Mouse (Mus musculus) MEL (cell line): ENCODE results near the gene Rab11fip5. TPM values are rescaled to one million over a fixed set of nuclear protein-coding genes. Genes with fewer than 3 reads are reported as not detected.

Source experiments
- DNase-seq: peaks from one replicate; pipeline ENCODE4 v3.0.0; 2011; ENCODE audit warnings: low read depth, low spot score
- H3K27ac ChIP-seq: 2 replicates; pipeline ENCODE4 v1.5.1; 2012; ENCODE audit warnings: low read depth, mild to moderate bottlenecking, control low read depth, low read length, moderate library complexity; ENCODE audit not compliant: control insufficient read depth
- H3K27me3 ChIP-seq, 2 experiments: fragments of 150-350 bp in 1 of 2; sonication (generic) in 1 of 2; 2 replicates each; pipeline ENCODE4 v1.6.1; 2012; ENCODE audit warnings: low read length in 2 of 2, mild to moderate bottlenecking in 2 of 2, improper control_type of control experiment in 1 of 2, moderate library complexity in 1 of 2; ENCODE audit not compliant: insufficient read depth in 2 of 2, control insufficient read depth in 1 of 2
- H3K36me3 ChIP-seq, 2 experiments: 2 replicates each; pipeline ENCODE4 v1.6.1; 2012 to 2014; ENCODE audit warnings: low read length in 2 of 2, improper control_type of control experiment in 1 of 2, inconsistent platforms in 1 of 2, mild to moderate bottlenecking in 1 of 2; ENCODE audit not compliant: insufficient read depth in 2 of 2, control insufficient read depth in 1 of 2
- H3K4me1 ChIP-seq, 2 experiments: fragments of 150-350 bp in 1 of 2; sonication (generic) in 1 of 2; 2 replicates each; pipeline ENCODE4 v1.6.1; 2012; ENCODE audit warnings: low read length in 2 of 2, improper control_type of control experiment in 1 of 2, mild to moderate bottlenecking in 1 of 2; ENCODE audit not compliant: insufficient read depth in 2 of 2, control insufficient read depth in 1 of 2
- H3K4me3 ChIP-seq, 2 experiments: fragments of 150-350 bp in 1 of 2; sonication (generic) in 1 of 2; 2 replicates each; pipeline ENCODE4 v1.5.1; 2012; ENCODE audit warnings: low read depth in 2 of 2, low read length in 2 of 2, mild to moderate bottlenecking in 2 of 2, moderate library complexity in 2 of 2, control low read depth in 1 of 2, improper control_type of control experiment in 1 of 2; ENCODE audit not compliant: control insufficient read depth in 1 of 2, insufficient read depth in 1 of 2
- H3K79me2 ChIP-seq: 2 replicates; pipeline ENCODE4 v1.6.1; 2012; ENCODE audit warnings: mild to moderate bottlenecking, low read length, moderate library complexity; ENCODE audit not compliant: control insufficient read depth, poor library complexity, insufficient read depth
- H3K9ac ChIP-seq: 2 replicates; pipeline ENCODE4 v1.6.1; 2012; ENCODE audit warnings: low read depth, mild to moderate bottlenecking, control low read depth, low read length, moderate library complexity; ENCODE audit not compliant: control insufficient read depth, poor library complexity, severe bottlenecking
- H3K9me3 ChIP-seq: fragments of 150-350 bp; sonication (generic); replicated peaks from 2 replicates; pipeline ENCODE4 v1.6.1; 2012; ENCODE audit warnings: mild to moderate bottlenecking, low read length, improper control_type of control experiment, moderate library complexity; ENCODE audit not compliant: insufficient read depth
- CTCF ChIP-seq, 3 experiments: IDR thresholded peaks in 2 of 3; conservative IDR thresholded peaks in 1 of 3; 2 replicates each; pipeline ENCODE4 v1.5.1; 2011 to 2012; ENCODE audit warnings: low read length in 3 of 3, low read depth in 2 of 3, mild to moderate bottlenecking in 2 of 3, improper control_type of control experiment in 1 of 3, inconsistent platforms in 1 of 3, mixed read lengths in 1 of 3, moderate library complexity in 1 of 3; ENCODE audit not compliant: control insufficient read depth in 1 of 3, insufficient read depth in 1 of 3, poor library complexity in 1 of 3, severe bottlenecking in 1 of 3
- E2F4 ChIP-seq: IDR thresholded peaks from 2 replicates; pipeline ENCODE4 v1.6.1; 2011; ENCODE audit warnings: low read depth, low read length, improper control_type of control experiment, borderline replicate concordance
- EP300 ChIP-seq, 2 experiments: IDR thresholded peaks; 2 replicates each; pipeline ENCODE4 v1.6.1; 2011; ENCODE audit warnings: improper control_type of control experiment in 2 of 2, low read length in 2 of 2, low read depth in 1 of 2, mild to moderate bottlenecking in 1 of 2
- GATA1 ChIP-seq: IDR thresholded peaks from 2 replicates; pipeline ENCODE4 v1.6.1; 2011; ENCODE audit warnings: low read depth, low read length, improper control_type of control experiment
- JUND ChIP-seq: IDR thresholded peaks from 2 replicates; pipeline ENCODE4 v1.6.1; 2011; ENCODE audit warnings: low read depth, mild to moderate bottlenecking, improper control_type of control experiment, low read length
- KAT2A ChIP-seq: conservative IDR thresholded peaks from 2 replicates; pipeline ENCODE4 v1.6.1; 2012; ENCODE audit warnings: low read depth, low read length, improper control_type of control experiment, inconsistent platforms
- MAZ ChIP-seq: IDR thresholded peaks from 2 replicates; pipeline ENCODE4 v1.6.1; 2012; ENCODE audit warnings: low read depth, mild to moderate bottlenecking, inconsistent platforms, low read length, improper control_type of control experiment
- MXI1 ChIP-seq: IDR thresholded peaks from 2 replicates; pipeline ENCODE4 v1.6.1; 2011; ENCODE audit warnings: mild to moderate bottlenecking, low read depth, low read length, improper control_type of control experiment
- MYB ChIP-seq: IDR thresholded peaks from 2 replicates; pipeline ENCODE4 v1.6.1; 2011; ENCODE audit warnings: mild to moderate bottlenecking, low read depth, low read length, improper control_type of control experiment
- MYC ChIP-seq: IDR thresholded peaks from 2 replicates; pipeline ENCODE4 v1.6.1; 2011; ENCODE audit warnings: low read depth, mild to moderate bottlenecking, low read length, improper control_type of control experiment, moderate library complexity
- NRF1 ChIP-seq: IDR thresholded peaks from 2 replicates; pipeline ENCODE4 v1.6.1; 2014; ENCODE audit warnings: low read depth, mild to moderate bottlenecking, inconsistent platforms, low read length, improper control_type of control experiment, moderate library complexity; ENCODE audit not compliant: poor library complexity, insufficient read depth, severe bottlenecking
- POLR2A ChIP-seq, 2 experiments: IDR thresholded peaks; 2 replicates each; pipeline ENCODE4 v1.6.1; 2011 to 2012; ENCODE audit warnings: low read length in 2 of 2, mild to moderate bottlenecking in 2 of 2, control low read depth in 1 of 2, improper control_type of control experiment in 1 of 2, low read depth in 1 of 2, moderate library complexity in 1 of 2; ENCODE audit not compliant: control insufficient read depth in 1 of 2, insufficient read depth in 1 of 2, poor library complexity in 1 of 2
- POLR2AphosphoS5 ChIP-seq: IDR thresholded peaks from 2 replicates; pipeline ENCODE4 v1.6.1; 2012; ENCODE audit warnings: low read depth, borderline replicate concordance, mild to moderate bottlenecking, inconsistent platforms, low read length, moderate library complexity, mixed read lengths
- RCOR1 ChIP-seq: IDR thresholded peaks from 2 replicates; pipeline ENCODE4 v1.6.1; 2012; ENCODE audit warnings: low read depth, mild to moderate bottlenecking, inconsistent platforms, low read length, improper control_type of control experiment
- SMC3 ChIP-seq: IDR thresholded peaks from 2 replicates; pipeline ENCODE4 v1.6.1; 2011; ENCODE audit warnings: low read depth, low read length, improper control_type of control experiment
- TBP ChIP-seq: IDR thresholded peaks from 2 replicates; pipeline ENCODE4 v1.8.0; 2011; ENCODE audit warnings: low read depth, low read length, improper control_type of control experiment
- TCF12 ChIP-seq: IDR thresholded peaks from 2 replicates; pipeline ENCODE4 v1.6.1; 2014; ENCODE audit warnings: low read depth, mild to moderate bottlenecking, inconsistent platforms, low read length, improper control_type of control experiment, moderate library complexity
- UBTF ChIP-seq: IDR thresholded peaks from 2 replicates; pipeline ENCODE4 v1.6.1; 2012; ENCODE audit warnings: low read depth, mild to moderate bottlenecking, inconsistent platforms, low read length, improper control_type of control experiment, moderate library complexity, borderline replicate concordance; ENCODE audit not compliant: insufficient read depth
- USF1 ChIP-seq: IDR thresholded peaks from 2 replicates; pipeline ENCODE4 v1.6.1; 2014; ENCODE audit warnings: low read depth, mild to moderate bottlenecking, inconsistent platforms, low read length, improper control_type of control experiment, moderate library complexity
- USF2 ChIP-seq, 2 experiments: IDR thresholded peaks; 2 replicates each; pipeline ENCODE4 v1.6.1; 2011 to 2012; ENCODE audit warnings: improper control_type of control experiment in 2 of 2, low read length in 2 of 2, borderline replicate concordance in 1 of 2, inconsistent platforms in 1 of 2, low read depth in 1 of 2, mild to moderate bottlenecking in 1 of 2; ENCODE audit not compliant: insufficient read depth in 1 of 2
- ZMIZ1 ChIP-seq: IDR thresholded peaks from 2 replicates; pipeline ENCODE4 v1.6.1; 2012; ENCODE audit warnings: low read depth, mild to moderate bottlenecking, inconsistent platforms, low read length, improper control_type of control experiment, moderate library complexity
- ZNF384 ChIP-seq: IDR thresholded peaks from 2 replicates; pipeline ENCODE4 v1.6.1; 2012; ENCODE audit warnings: low read depth, mild to moderate bottlenecking, inconsistent platforms, low read length, improper control_type of control experiment
- polyA plus RNA-seq, 2 experiments: library from polyadenylated mRNA; stranded (reverse) in 1 of 2; unstranded in 1 of 2; fragments of >175 nt in 1 of 2; fragments of >200 nt in 1 of 2; gene quantifications; 2 replicates each; pipeline versions ENCODE4 v1.2.1 to v1.2.4; 2012; ENCODE audit warnings: low replicate concordance in 2 of 2, low read depth in 1 of 2; ENCODE audit not compliant: insufficient read length in 2 of 2, insufficient read depth in 1 of 2, missing spikeins in 1 of 2
- total RNA-seq: library from RNA; depleted of rRNA; stranded (reverse); fragments of 300-350 nt; gene quantifications from 2 replicates; pipeline ENCODE4 v1.2.3, GENCODE M21; 2012

Gene Rab11fip5
- total and polyA plus RNA-seq, 3 experiments = 3.3 to 8.5 TPM; not detected in 1

GRCm38 (mm10) chr6:85333000-85333669 lies 41.3 kb downstream of the Rab11fip5 start, which contains the start of gene Sfxn5 (continued):
- TF ChIP-seq POLR2AphosphoS5 (no peak), TCF12 (peak; percentile 50; the same call in 1 of the 2 replicates), CTCF (IDR thresholded peaks at IDR 0.05 in 2 of 3, conservative IDR thresholded peaks at IDR 0.05 in 1 of 3; ENCODE audit: control insufficient read depth in 1 of 3, insufficient read depth in 1 of 3, low read depth in 2 of 3, low read length in 3 of 3, poor library complexity in 1 of 3, severe bottlenecking in 1 of 3) (no peak), EP300 (IDR thresholded peaks at IDR 0.05; ENCODE audit: low read depth in 1 of 2, low read length in 2 of 2) (peak in 1 of 2 experiments; percentile 32; a peak in 1 of 4 replicates), USF2 (IDR thresholded peaks at IDR 0.05; ENCODE audit: borderline replicate concordance in 1 of 2, insufficient read depth in 1 of 2, low read depth in 1 of 2, low read length in 2 of 2) (no peak), MXI1 (no peak; the same call in 1 of the 2 replicates), ZMIZ1 (peak; percentile 78; the same call in 1 of the 2 replicates)

GRCm38 (mm10) chr6:85332351-85332999 lies 42.0 kb downstream of the Rab11fip5 start:
- Histone ChIP-seq H3K36me3 (peaks cover 0 to 8% of the 10 kb centered on the region in 2 experiments; a peak in 2 of 4 replicates), H3K9ac (peak overlapping the region; percentile 67), H3K27ac (0 out of 2 replicates have a peak overlapping the region, but pooled peaks have one; percentile 21), H3K27me3 (no peaks in the 10 kb centered on the region), H3K4me1 (peaks cover 2 to 15% of the 10 kb centered on the region in 2 experiments; a peak in 3 of 4 replicates), H3K9me3 (no peaks in the 10 kb centered on the region), H3K79me2 (peaks cover 2% of the 10 kb centered on the region; the same call in 1 of the 2 replicates), H3K4me3 (peak overlapping the region; percentile 73 to 92)
- no peak for DNase-seq
- TF ChIP-seq E2F4 (no peak), NRF1 (0 out of 2 replicates have a peak, but pooled peaks have one; percentile 27), MYC (0 out of 2 replicates have a peak, but pooled peaks have one; percentile 31), USF1 (no peak), UBTF (0 out of 2 replicates have a peak, but pooled peaks have one; percentile 49), GATA1 (no peak), MXI1 (0 out of 2 replicates have a peak, but pooled peaks have one; percentile 42), POLR2A (IDR thresholded peaks at IDR 0.05; ENCODE audit: control insufficient read depth in 1 of 2, insufficient read depth in 1 of 2, low read depth in 1 of 2, low read length in 2 of 2, poor library complexity in 1 of 2) (peak in 1 of 2 experiments; percentile 19; a peak in 2 of 4 replicates), MYB (no peak), USF2 (IDR thresholded peaks at IDR 0.05; ENCODE audit: borderline replicate concordance in 1 of 2, insufficient read depth in 1 of 2, low read depth in 1 of 2, low read length in 2 of 2) (no peak), RCOR1 (no peak), MAZ (no peak; the same call in 1 of the 2 replicates), JUND (no peak), CTCF (IDR thresholded peaks at IDR 0.05 in 2 of 3, conservative IDR thresholded peaks at IDR 0.05 in 1 of 3; ENCODE audit: control insufficient read depth in 1 of 3, insufficient read depth in 1 of 3, low read depth in 2 of 3, low read length in 3 of 3, poor library complexity in 1 of 3, severe bottlenecking in 1 of 3) (no peak), KAT2A (no peak), ZNF384 (no peak), TBP (peak; percentile 50), SMC3 (no peak)
